Mouse (Mus musculus) neural tube, embryonic 15.5 days (tissue): ENCODE data around the gene Gm49630. TPM values are rescaled to one million over a fixed set of nuclear protein-coding genes. Genes with fewer than 3 reads are reported as not detected.
A peak's percentile ranks its signal among the peaks of the same experiment; 100 is the strongest.
"Not testable (repeated sequence)": the region's sequence is repeated elsewhere in the genome, so short reads cannot be mapped to it uniquely, and the experiment has no call there.

ENCODE experiments used
- ATAC-seq: fragments of 200-750 bp; cut with Nextera tagmentation; 2 replicates; pipeline ENCODE4 v1.8.0; 2017; ENCODE audit warnings: mild to moderate bottlenecking, moderate TSS enrichment, moderate library complexity; ENCODE audit not compliant: low FRiP score
- H3K27ac ChIP-seq: fragments of 300-500 bp; sonication (generic); replicated peaks from 2 replicates; pipeline ENCODE4 v1.5.1; 2015; ENCODE audit warnings: mild to moderate bottlenecking, inconsistent platforms
- H3K27me3 ChIP-seq: fragments of 300-500 bp; sonication (generic); replicated peaks from 2 replicates; pipeline ENCODE4 v1.6.1; 2015; ENCODE audit warnings: inconsistent platforms
- H3K36me3 ChIP-seq: fragments of 300-500 bp; sonication (generic); 2 replicates; pipeline ENCODE4 v1.6.1; 2015; ENCODE audit warnings: inconsistent platforms
- H3K4me1 ChIP-seq: fragments of 300-500 bp; sonication (generic); 2 replicates; pipeline ENCODE4 v1.6.1; 2015; ENCODE audit warnings: inconsistent platforms
- H3K4me2 ChIP-seq: fragments of 300-500 bp; sonication (generic); 2 replicates; pipeline ENCODE4 v1.6.1; 2015; ENCODE audit warnings: inconsistent platforms, mild to moderate bottlenecking, moderate library complexity
- H3K4me3 ChIP-seq: fragments of 300-500 bp; sonication (generic); replicated peaks from 2 replicates; pipeline ENCODE4 v1.5.1; 2015; ENCODE audit warnings: mild to moderate bottlenecking, inconsistent platforms
- H3K9ac ChIP-seq: fragments of 300-500 bp; sonication (generic); replicated peaks from 2 replicates; pipeline ENCODE4 v1.6.1; 2015; ENCODE audit warnings: mild to moderate bottlenecking, inconsistent platforms
- H3K9me3 ChIP-seq: fragments of 300-500 bp; sonication (generic); replicated peaks from 2 replicates; pipeline ENCODE4 v1.6.1; 2016; ENCODE audit warnings: inconsistent platforms
- WGBS: fragments of 180-500 bp; shearing (Covaris S2); methylation state at CpG from one replicate; pipeline ENCODE4 v1.1.7; 2015; ENCODE audit warnings: mixed read lengths; 5-methylcytosine and 5-hydroxymethylcytosine counted together
- polyA plus RNA-seq: library from polyadenylated mRNA; unstranded; fragments of >200 nt; fragmentation: Nextera tagmentation; extraction: Ambion mirVana; gene quantifications from 2 replicates; pipeline ENCODE4 v1.2.1, GENCODE M21; 2015

Gene Gm49630
- polyA plus RNA-seq, 1 experiment from 2014 or later, result not detected

DNA sequence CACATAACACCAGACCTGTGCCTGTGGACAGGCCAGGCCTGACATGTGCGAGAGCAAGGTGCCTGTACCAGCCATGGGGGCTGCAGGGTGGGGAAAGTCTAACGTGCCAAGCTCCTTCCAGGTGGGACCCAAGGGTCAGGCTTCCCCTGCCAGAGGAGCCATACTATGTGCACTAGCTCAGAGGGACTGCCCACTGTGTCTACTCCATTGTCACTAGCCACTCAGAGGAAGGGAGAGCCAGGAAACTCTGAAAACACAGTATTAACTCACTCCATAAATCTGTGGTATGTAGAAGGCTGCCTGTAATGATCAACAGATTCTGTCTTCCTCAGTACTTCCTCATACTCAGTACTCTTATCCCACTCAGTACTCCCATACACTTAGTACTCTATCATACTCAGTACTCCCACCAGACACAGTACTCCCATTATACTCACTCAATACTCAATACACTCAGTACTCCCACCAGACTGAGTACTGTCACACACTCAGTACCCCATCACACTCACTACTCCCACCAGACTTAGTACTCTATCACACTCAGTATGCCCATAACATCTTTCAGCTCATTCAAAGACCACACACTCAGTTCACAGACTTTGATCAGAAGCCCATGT, 16.7 kb upstream of the Gm49630 start:
- not testable (repeated sequence) for H3K27ac ChIP-seq, ATAC-seq, H3K36me3 ChIP-seq, H3K4me2 ChIP-seq, H3K9me3 ChIP-seq, H3K4me3 ChIP-seq, H3K4me1 ChIP-seq, H3K9ac ChIP-seq, H3K27me3 ChIP-seq
- no CpG with 5 or more reads among the region's 2 CpGs for WGBS

DNA sequence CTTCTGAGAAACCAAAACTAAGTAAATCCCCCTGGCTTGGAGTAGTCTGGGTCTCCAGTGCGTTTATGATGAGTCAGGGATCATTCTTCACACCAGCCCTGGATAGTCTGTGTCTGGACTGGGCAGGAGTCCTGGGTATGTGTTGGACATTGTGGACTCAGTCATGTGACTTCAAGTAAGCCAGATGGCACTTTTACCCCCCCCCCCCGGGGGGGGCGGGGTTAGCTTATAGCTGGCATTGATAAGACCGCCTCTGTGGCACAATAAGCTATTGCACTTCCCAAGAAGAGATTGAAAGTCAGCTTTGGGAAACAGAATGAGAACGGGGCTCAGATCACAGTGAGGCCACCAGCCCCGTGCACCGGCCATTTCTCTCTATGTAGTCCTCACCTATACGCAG, 14.2 kb upstream of the Gm49630 start:
- H3K9me3 ChIP-seq, H3K4me1 ChIP-seq, ATAC-seq, H3K4me2 ChIP-seq, H3K27ac ChIP-seq, H3K4me3 ChIP-seq, H3K36me3 ChIP-seq, H3K9ac ChIP-seq, H3K27me3 ChIP-seq: not testable (repeated sequence)
- WGBS, result 61% methylated on average over 8 of the region's 8 CpGs

DNA sequence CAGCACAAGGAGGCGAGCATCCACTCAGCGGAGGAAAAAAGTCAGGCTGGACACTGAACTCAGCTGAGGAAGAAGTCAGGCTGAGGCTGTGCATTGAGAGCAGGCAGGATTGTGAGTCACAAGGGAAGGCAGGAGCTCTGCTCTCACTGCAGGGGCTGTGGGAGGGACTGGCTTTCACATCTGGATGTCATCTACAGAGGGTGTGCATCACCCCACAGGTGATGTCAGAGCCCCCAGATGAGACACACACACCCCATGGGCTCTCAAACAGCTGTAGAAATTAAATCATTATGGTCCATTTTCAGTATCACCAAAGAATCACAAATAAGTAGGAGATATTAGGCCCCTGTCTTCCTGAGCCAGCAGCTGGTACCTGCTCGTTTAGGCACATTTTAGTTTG, 13.6 kb upstream of the Gm49630 start, which contains the start of gene Unc93a2:
TSS of gene Unc93a2 (minus strand) at position 101 of the 400 bp plus-strand sequence.
- H3K4me1 ChIP-seq, H3K9me3 ChIP-seq, H3K4me3 ChIP-seq, H3K27me3 ChIP-seq, H3K9ac ChIP-seq, H3K4me2 ChIP-seq, H3K27ac ChIP-seq, ATAC-seq, H3K36me3 ChIP-seq: not testable (repeated sequence)
- WGBS, result 74% methylated on average over 3 of the region's 3 CpGs

DNA sequence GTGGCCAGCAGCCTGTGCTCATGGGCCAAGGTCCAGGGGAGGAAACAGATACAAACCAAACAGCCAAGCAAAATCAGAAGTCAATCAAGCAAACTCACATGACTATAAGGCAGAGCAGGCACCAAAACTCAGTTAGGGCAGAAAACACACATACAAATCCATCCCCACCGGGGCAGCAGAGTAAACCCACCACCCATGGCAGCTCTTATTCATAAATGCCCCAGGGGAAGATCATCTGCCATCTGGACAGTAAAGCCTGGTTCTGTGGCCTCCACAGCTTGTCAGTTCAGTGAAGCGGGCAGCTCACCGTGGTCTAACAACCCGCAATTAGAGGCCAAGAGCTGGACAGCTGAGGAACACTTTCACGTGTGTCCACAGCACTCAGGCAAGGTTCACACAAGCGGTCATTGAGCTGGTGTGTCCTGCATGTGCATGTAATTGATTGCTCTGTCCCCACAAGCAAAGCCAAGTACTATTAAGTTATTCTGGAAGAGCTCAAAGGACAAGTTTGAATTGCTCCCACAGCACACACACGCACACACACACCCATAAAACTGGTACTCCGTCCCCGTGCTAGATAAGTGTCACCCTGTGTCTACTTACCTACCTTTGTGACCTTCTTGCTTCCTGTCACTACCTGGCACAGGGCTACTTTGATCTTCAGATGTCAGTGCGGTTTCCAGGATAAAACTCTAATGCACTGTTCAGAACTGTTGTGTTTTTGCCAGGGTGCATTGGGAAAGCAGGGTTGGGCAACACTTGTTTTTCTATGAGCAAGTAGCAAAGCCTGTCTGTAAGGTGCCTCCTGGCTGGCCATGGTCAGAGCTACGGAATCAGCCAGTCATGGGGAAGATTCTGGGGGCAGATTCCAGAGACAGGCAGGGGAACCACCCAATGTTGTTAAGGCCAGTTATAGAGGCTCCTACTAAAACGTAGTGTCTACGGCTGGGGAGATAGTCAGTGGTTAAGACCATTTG, 11.7 kb upstream of the Gm49630 start:
- H3K4me3 ChIP-seq, H3K27ac ChIP-seq, H3K4me1 ChIP-seq, ATAC-seq, H3K9ac ChIP-seq, H3K36me3 ChIP-seq, H3K9me3 ChIP-seq, H3K27me3 ChIP-seq, H3K4me2 ChIP-seq: not testable (repeated sequence)
- WGBS, result 67% methylated on average over 12 of the region's 13 CpGs

DNA sequence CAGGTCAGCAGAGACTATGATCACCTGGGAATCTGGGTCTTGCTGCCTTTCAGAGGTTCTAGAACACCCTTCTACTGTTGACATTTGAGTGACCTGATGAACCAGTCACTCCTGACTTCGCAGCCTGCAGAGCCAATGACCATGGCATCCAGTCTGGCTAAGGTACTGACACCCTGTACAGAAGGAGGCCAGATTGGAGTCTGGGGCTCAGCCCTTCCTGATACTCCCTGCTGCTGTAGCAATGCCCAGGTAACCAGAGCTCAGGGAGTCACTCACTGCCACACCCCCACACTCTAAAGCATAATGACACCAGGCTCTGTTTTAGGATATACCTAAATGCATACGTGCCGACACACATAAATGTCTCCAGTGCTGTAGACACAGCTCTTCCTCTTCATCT, 10.9 kb upstream of the Gm49630 start:
- not testable (repeated sequence) for H3K4me2 ChIP-seq, H3K27me3 ChIP-seq, H3K4me1 ChIP-seq, H3K36me3 ChIP-seq, H3K9me3 ChIP-seq, ATAC-seq, H3K4me3 ChIP-seq, H3K9ac ChIP-seq, H3K27ac ChIP-seq
- 89% methylated on average over 1 of the region's 3 CpGs for WGBS

DNA sequence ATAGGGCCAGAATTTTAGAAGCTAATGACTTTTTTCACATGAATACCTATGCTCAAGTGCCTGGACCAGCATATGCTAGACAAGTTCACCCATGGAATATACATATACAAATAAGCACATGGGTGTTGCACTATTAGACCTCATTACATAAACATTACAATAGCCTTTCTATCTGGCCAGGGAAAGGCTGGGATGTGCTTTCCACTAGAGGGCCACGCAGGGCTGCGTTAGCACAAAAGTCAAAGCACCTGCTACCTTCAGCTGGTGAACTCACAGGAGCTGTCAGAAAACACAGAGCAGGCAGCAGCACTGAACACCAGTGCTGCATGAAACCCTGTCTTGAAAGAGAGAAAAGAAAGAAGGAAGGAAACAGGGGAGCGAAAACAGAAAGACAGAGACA, 6.1 kb upstream of the Gm49630 start:
- ATAC-seq, result not testable (repeated sequence)

DNA sequence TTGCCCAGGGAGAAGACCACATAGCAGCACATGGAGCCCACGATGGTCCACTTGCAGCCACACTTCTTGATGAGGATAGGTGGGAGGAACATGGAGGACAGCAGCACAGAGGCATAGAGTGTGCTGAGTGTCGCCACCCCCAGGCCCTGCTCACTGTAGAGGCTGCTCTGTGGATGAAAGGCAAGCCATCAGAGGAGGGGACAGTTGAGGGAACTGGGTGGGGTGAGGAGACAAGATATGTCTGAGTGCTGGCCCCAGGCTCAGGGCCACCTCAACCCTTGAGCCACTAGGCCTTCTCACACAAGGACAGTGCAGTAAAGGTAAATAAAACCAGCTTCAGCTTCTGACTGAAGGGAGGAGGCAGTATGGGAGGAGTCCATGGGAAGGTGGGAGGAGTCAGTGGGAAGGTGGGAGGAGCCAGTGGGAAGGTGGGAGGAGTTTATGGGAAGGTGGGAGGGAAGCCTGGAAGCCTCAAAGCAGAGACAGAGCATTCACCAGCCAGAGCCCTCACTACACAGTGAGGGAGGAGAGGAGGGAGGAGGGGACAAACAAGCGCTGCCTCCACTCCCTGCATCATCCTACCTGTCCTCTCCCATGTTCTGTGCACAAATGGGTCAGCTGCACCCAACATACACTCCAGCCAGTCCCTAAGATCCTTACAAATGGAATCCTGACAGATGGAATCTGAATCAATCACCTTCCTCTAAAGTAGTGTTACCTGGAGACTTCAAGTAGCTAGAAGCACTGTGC, 5.3 kb upstream of the Gm49630 start:
- H3K27me3 ChIP-seq, H3K36me3 ChIP-seq, H3K27ac ChIP-seq, H3K4me1 ChIP-seq, H3K9ac ChIP-seq, H3K4me3 ChIP-seq, H3K9me3 ChIP-seq, H3K4me2 ChIP-seq: not testable (repeated sequence)
- 83% methylated on average over 1 of the region's 3 CpGs for WGBS
- ATAC-seq, result peak; percentile 40; the same call in 1 of the 2 replicates

More for the DNA sequence above, 6.1 kb upstream of the Gm49630 start:
- not testable (repeated sequence) for H3K4me1 ChIP-seq, H3K27me3 ChIP-seq, H3K4me2 ChIP-seq, H3K9me3 ChIP-seq, H3K27ac ChIP-seq, H3K9ac ChIP-seq, H3K36me3 ChIP-seq, H3K4me3 ChIP-seq
- 15% methylated on average over 2 of the region's 3 CpGs for WGBS

DNA sequence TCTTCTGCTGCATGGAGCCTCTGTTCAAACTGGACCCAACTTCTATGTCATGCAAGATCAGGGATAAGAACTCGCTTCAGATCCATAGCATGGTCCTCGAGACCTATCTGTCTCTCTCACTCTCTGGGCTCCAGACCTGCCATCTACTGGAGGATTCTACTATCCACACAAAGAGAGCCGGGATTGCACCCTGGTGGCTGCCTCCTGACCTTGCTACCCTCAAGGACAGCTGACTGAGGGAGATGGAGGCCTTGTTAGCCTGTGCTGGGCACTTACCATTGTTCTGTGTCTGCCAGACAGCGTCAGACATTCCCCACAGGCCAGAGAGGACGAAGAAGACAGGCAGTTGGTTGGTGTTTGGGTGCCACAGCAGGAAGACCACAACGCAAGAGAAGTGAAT, 2.4 kb downstream of the Gm49630 start:
- not testable (repeated sequence) for H3K4me2 ChIP-seq, H3K27me3 ChIP-seq, H3K36me3 ChIP-seq, H3K4me3 ChIP-seq, H3K9me3 ChIP-seq, H3K9ac ChIP-seq, H3K27ac ChIP-seq, ATAC-seq, H3K4me1 ChIP-seq
- WGBS, result 81% methylated on average over 5 of the region's 6 CpGs

DNA sequence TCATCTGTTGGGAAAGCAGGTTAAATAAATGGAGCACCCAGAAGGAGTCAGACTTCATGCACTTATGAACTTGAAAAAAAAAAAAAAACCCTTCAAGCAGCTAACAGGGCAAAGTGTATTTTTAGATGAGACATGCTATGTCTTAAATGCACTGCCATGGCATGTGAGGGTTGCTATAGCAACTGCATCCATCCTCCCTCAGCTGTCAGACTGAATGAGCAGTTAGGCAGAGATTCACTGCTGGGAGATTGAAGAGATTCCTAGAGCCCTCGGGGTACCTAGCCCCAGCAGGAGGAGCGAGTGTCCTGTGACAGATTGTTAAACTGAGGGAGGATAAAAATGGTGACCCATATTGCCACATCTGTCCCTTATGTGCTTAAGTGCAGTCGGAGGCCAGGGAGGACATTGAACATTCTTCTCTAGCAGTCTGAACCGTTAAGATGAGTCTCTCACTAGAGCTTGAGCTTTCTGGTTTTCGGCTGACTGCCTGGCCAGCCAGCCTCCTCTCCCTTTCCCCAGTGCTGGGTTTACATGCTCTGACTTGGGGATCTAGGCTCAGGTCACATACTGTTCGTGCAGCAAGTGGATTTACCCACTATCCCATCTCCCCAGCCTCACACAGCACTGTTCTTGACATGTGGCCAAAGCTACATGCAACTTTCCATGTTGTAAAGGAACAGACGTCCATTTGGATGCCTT, 5.0 kb downstream of the Gm49630 start:
- not testable (repeated sequence) for H3K9ac ChIP-seq, H3K27me3 ChIP-seq, H3K4me1 ChIP-seq, H3K36me3 ChIP-seq, H3K27ac ChIP-seq, H3K4me2 ChIP-seq, H3K4me3 ChIP-seq, H3K9me3 ChIP-seq
- WGBS, result 11% methylated on average over 5 of the region's 7 CpGs
- peak; percentile 89 for ATAC-seq

DNA sequence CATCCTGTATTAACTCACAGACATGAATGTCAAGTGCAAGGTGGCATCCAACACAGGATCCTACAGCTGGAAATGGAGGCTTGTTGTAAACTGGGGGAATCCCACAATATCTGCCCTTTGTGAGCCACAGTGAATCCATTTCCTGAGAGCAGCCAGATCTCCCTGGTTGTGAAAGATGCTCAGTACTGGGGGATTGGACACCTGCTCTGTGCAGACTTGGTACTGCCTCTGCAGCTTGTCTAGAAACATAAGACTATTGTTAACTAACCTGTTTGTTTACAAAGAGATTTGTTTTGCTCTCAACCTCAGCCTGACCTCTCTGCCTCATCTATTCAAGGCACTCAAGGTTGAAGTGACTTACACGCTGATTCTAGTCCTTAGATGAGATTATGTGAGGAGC, 5.5 kb downstream of the Gm49630 start:
- H3K4me3 ChIP-seq, H3K9me3 ChIP-seq, H3K4me2 ChIP-seq, ATAC-seq, H3K36me3 ChIP-seq, H3K4me1 ChIP-seq, H3K27ac ChIP-seq, H3K27me3 ChIP-seq, H3K9ac ChIP-seq: not testable (repeated sequence)
- 0% methylated on average over 1 of the region's 1 CpGs for WGBS

DNA sequence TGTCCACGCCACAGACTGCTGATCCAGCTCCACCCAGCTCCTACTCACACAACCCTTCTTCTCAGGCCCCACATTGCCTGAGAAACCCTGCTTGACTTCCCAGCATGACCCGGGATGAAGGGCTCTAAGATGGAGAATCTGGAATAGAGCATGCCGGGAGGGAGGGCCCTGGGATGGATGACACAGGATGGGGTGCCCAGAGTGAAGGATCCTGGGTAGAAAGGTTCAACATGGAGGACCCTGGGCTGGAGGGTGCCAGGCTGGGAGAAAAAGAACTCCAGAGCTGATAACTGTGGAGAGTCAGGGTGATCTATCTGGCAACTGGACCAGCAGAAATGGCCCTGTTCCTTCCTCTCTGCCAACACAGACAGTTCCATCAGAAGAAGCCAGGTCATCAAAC, 6.2 kb downstream of the Gm49630 start:
- not testable (repeated sequence) for H3K27me3 ChIP-seq, H3K36me3 ChIP-seq, H3K9ac ChIP-seq, H3K4me3 ChIP-seq, H3K27ac ChIP-seq, H3K4me1 ChIP-seq, H3K9me3 ChIP-seq, ATAC-seq, H3K4me2 ChIP-seq
- WGBS, result no CpG with 5 or more reads among the region's 3 CpGs
